Mouse (Mus musculus) hematopoietic stem cell, adult 5-6 weeks (primary cell): Measurements from ENCODE around the gene Rasgrf1. TPM values are rescaled to one million over a fixed set of nuclear protein-coding genes. Genes with fewer than 3 reads are reported as not detected.
A peak's percentile ranks its signal among the peaks of the same experiment; 100 is the strongest.

Experiments used
- ATAC-seq, 2 experiments: fragments of 125-278 bp in 1 of 2; replicated peaks in 1 of 2; 2 replicates each; pipeline ENCODE4 v1.8.0; 2016 to 2017; ENCODE audit warnings: inconsistent platforms in 2 of 2, mild to moderate bottlenecking in 2 of 2, moderate number of reproducible peaks in 2 of 2, low read depth in 1 of 2, moderate TSS enrichment in 1 of 2; ENCODE audit not compliant: low FRiP score in 2 of 2, poor library complexity in 2 of 2, severe bottlenecking in 2 of 2, insufficient read depth in 1 of 2, low TSS enrichment in 1 of 2
- total RNA-seq: library from RNA; stranded (forward); fragments of 172-1452, 232-1000 nt; gene quantifications from 2 replicates; pipeline ENCODE4 v1.2.3, GENCODE M21; 2017

The Rasgrf1 gene
- total RNA-seq, 1 experiment from 2014 or later: not detected

- no peak for ATAC-seq
Observed at GRCm38 (mm10) chr9:89940428-89940827, 30.7 kb downstream of the Rasgrf1 start.

- no peak for ATAC-seq
Observed at GRCm38 (mm10) chr9:89946830-89947229, 37.1 kb downstream of the Rasgrf1 start.

- ATAC-seq: 0 out of 4 replicates have a peak, but pooled peaks have one; percentile 46
Observed at GRCm38 (mm10) chr9:89948602-89949001, 38.9 kb downstream of the Rasgrf1 start.

GRCm38 (mm10) chr9:89953596-89954215 is 44.0 kb downstream of the Rasgrf1 start:
- ATAC-seq: no peak

- no peak for ATAC-seq
Observed at GRCm38 (mm10) chr9:89954860-89955479, 45.3 kb downstream of the Rasgrf1 start.

- ATAC-seq: no peak
Observed at GRCm38 (mm10) chr9:89958959-89959358, 49.3 kb downstream of the Rasgrf1 start.

GRCm38 (mm10) chr9:89964091-89964490 is 54.4 kb downstream of the Rasgrf1 start:
- no peak for ATAC-seq

GRCm38 (mm10) chr9:89967716-89968115 is 58.0 kb downstream of the Rasgrf1 start:
- no peak for ATAC-seq

- no peak for ATAC-seq
Observed at GRCm38 (mm10) chr9:89968836-89969450, 59.2 kb downstream of the Rasgrf1 start.

GRCm38 (mm10) chr9:89970271-89970670 is 60.6 kb downstream of the Rasgrf1 start:
- ATAC-seq: no peak

GRCm38 (mm10) chr9:89970886-89971486 is 61.3 kb downstream of the Rasgrf1 start:
- peak in 1 of 2 experiments; percentile 29; a peak in 2 of 4 replicates for ATAC-seq

- no peak for ATAC-seq
Observed at GRCm38 (mm10) chr9:89972321-89972720, 62.6 kb downstream of the Rasgrf1 start.

GRCm38 (mm10) chr9:89973856-89974255 is 64.1 kb downstream of the Rasgrf1 start:
- no peak for ATAC-seq

GRCm38 (mm10) chr9:89974463-89974931 is 64.8 kb downstream of the Rasgrf1 start:
- no peak for ATAC-seq

- ATAC-seq: no peak
Observed at GRCm38 (mm10) chr9:89976366-89976940, 66.7 kb downstream of the Rasgrf1 start.

- no peak for ATAC-seq
Observed at GRCm38 (mm10) chr9:89979248-89979647, 69.5 kb downstream of the Rasgrf1 start.

- no peak for ATAC-seq
Observed at GRCm38 (mm10) chr9:89982256-89982655, 72.5 kb downstream of the Rasgrf1 start.

GRCm38 (mm10) chr9:89988053-89988452 is 78.3 kb downstream of the Rasgrf1 start:
- ATAC-seq: no peak
